Mouse (Mus musculus) Muller cell, postnatal 12 days (primary cell): Measurements from ENCODE around the gene BC048679.

Experiments used
- DNase-seq: peaks from one replicate; pipeline ENCODE4 v3.0.0-alpha.2; 2015; ENCODE audit errors: inconsistent ontology term

The BC048679 gene

DNA sequence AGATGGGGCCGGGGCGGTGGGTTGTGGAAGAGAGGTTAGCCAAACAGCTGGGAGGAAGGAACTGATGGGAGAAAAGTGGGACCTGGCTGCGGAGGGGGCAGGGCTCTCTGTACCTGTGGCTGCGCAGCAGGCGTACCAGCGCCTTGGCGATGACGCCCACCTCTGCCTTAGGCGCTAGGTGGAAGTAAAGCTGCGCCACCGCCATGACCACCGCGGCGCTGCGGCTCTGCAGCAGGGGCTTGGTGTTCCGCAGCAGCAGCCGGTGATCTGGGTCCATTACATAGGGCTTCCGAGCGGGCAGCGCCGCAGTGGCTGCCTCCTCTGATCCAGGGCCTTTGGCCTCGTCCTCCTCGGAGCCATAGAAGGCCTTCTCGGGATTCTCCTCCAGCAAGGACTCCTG lies 21.2 kb downstream of the BC048679 start:
- no peak for DNase-seq

- DNase-seq = no peak
Measured at GRCm38 (mm10) chr7:81475221-81475620, 22.9 kb downstream of the BC048679 start.

DNA sequence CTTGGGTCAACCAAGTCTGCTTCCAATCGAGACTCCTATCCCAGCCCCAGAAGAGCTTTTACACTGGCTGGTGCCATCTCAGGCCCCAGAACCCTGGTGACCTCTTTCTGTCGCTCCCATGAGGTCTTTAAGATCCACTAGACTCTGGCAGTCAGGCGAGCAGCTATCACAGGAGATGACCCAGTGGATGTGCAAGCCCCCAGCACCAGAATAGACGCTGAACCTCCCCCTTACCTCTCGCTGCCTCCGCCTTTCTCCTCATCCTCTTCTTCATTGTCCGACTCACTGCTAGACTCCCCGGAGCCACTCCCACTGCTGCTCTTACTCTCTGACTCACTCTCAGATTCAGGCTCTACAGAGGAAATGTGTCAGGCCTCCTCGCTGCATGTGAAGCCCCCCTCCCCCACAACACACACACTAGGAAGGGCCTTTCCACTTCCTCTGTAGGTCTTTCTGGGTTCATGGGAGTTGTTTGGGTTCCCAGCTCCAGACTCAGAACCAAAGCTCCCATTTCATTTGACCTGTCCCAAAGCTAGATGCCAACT lies 33.1 kb downstream of the BC048679 start:
- no peak for DNase-seq

DNA sequence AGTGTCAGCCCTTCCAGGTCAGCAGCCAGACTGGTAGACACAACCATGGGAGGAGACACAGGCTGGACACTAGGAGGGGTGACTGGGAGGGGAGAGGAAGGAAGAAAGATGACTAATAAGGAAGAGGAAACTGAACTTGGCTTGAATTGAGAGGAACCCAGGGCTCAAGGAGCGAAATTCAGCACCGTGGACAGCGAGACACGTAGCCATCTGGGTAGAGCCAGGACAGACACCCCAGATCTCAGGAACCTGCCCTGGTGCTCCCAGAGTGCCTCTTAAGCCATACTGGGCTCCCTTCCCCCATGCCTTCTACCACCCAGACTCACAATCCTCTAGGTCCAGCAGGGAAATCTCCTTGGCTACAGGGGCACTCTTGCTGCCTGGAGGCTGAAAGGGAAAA lies 34.0 kb downstream of the BC048679 start:
- DNase-seq = peak; percentile 22

DNA sequence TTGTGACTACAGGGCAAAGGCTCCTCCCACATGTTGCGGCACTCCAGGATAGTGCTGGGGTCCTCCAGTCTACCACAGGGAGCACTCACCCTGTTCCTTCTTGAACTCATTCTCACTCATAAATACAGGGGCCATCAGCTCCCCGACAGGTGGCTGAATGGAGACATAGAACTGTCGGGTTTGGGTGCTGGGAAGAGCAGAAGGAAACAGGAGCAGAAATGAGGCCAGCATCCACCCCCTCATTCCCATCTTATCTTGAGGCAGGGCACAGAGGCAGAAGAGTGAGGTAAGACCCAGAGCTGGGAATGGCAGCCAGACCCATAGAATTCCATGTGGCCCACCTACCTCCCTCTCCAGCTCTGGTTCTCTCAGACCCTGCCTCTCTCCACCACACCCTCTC lies 35.3 kb downstream of the BC048679 start:
- no peak for DNase-seq

GRCm38 (mm10) chr7:81455155-81455651 lies 42.9 kb downstream of the BC048679 start, which contains the start of gene Cpeb1:
Gene Cpeb1 (minus strand): TSS chr7:81455465.
- DNase-seq = peak; percentile 92

DNA sequence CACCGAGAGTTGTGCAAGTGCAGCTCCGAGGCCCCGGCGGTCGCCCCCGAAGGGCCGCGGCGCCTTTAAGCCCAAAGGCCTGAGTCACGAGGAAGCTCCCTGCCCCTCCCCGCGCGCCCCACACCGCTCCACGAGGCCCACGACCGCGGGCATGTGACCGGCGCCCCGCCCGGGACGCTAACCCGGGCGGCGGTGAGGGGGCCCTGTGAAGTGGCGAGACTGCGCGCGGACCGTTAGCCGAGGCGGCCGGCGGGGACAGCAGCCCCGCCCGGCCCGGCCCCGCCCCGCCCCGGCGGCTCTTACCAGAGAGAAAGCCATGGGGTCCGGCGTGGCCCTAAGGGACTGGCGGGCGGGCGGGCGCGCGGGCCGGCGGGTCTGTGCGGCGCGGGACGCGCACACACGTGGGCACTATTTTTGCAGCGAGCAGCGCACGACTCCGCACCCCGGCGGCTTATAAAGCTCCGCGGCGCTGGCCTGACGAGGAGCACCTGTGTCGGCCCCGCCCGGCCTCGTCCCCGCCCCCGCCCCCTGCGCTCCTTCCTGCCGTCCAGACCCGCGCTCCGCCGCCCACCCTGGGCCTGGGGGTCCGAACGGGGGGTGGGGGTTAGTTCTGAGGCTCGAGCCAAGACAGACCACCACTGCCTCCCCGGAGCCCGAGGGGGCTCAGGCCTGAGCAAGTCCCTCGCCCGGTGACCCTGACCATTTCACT lies 43.6 kb downstream of the BC048679 start:
- peak; percentile 93 for DNase-seq

DNA sequence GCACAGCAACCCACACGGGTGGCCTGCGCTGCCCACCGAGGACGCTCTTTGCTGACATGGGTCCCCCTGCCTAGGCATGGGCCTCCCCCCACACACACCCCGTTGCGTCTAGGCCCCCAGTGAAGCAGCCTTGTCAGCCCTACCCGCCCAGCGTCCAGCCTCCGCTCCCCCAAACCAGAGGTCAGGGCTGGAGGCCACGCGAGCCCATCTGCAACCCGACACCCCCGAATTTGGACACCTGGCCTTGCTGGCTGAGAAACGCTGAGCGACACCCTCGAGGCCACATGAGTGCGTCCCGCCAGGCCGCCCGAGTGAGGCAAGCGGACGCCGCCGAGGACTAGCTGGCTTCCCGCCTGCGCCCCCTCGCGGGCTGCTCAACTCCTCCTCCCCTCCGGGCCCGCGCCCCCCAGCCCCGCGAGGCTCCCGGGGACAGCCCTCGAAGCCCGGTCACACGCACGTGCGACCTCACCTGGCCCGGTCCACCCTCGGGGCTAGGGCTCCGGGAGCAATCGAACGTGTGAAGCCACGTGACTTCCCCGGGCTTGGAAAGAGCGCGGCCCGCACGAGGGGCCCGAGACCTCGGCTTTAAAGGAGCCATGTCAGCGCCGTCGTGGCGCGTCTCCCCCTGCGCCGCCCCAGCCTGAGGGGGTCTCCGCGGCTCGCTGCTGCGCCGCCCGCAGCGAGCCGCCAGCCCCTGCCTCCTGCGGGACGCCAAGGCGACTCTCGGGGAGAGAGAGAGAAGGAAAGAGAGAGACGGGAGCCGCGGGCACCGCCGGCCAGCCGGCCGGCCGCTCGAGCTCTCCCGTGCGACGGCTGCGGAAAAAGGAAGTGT lies 44.4 kb downstream of the BC048679 start:
- peak; percentile 84 for DNase-seq

DNA sequence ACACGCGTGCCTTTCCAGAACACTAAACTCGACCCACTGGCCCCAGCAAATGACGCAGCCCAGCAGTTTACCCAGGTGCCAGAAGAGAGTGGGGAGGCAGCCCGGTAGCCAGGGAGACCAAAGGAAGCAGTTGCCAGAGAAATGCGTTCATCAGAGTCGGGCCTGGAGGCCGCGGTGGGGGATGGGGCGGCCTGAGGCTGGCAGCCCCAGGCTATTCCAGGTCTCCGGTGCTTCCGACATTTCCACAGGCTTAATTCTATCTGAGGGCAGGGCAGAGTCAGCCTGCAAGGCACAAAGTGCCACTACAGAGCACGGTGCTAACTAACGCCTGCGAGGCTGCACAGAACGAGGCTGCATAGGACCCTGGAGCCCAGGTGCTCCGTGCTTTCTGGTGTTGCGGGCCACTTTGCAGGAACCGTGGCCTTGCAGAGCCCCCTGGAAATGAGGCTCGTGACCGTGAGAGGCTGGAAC lies 45.1 kb downstream of the BC048679 start:
- DNase-seq = peak; percentile 79
